Mouse (Mus musculus): ENCODE data around the gene Rec114.
A peak's percentile ranks its signal among the peaks of the same experiment; 100 is the strongest.

Gene Rec114

GRCm38 (mm10) chr9:58718964-58719363 lies 24.8 kb downstream of the Rec114 start:
- DNase-seq (ENCODE audit: low read depth, low spot score), result no peak

- DNase-seq (ENCODE audit: low read depth, low spot score), result no peak
These were observed 26.9 kb downstream of the Rec114 start for GRCm38 (mm10) chr9:58716886-58717285.

- no peak for DNase-seq (ENCODE audit: low read depth, low spot score)
These were observed 33.1 kb downstream of the Rec114 start for GRCm38 (mm10) chr9:58710642-58711041.

GRCm38 (mm10) chr9:58709939-58710338 lies 33.8 kb downstream of the Rec114 start:
- DNase-seq (ENCODE audit: low read depth, low spot score), result peak; percentile 80

- DNase-seq (ENCODE audit: low read depth, low spot score), result no peak
These were observed 36.0 kb downstream of the Rec114 start for GRCm38 (mm10) chr9:58707796-58708195.

- no peak for DNase-seq (ENCODE audit: low read depth, low spot score)
These were observed 37.7 kb downstream of the Rec114 start for GRCm38 (mm10) chr9:58706024-58706423.

GRCm38 (mm10) chr9:58703766-58704165 lies 40.0 kb downstream of the Rec114 start:
- DNase-seq (ENCODE audit: low read depth, low spot score), result no peak

- peak; percentile 19 for DNase-seq (ENCODE audit: low read depth, low spot score)
These were observed 42.0 kb downstream of the Rec114 start for GRCm38 (mm10) chr9:58701751-58702150.

- DNase-seq (ENCODE audit: low read depth, low spot score), result no peak
These were observed 45.3 kb downstream of the Rec114 start for GRCm38 (mm10) chr9:58698486-58698885.

- no peak for DNase-seq (ENCODE audit: low read depth, low spot score)
These were observed 52.3 kb downstream of the Rec114 start for GRCm38 (mm10) chr9:58691471-58691870.

GRCm38 (mm10) chr9:58690701-58691100 lies 53.1 kb downstream of the Rec114 start:
- no peak for DNase-seq (ENCODE audit: low read depth, low spot score)

GRCm38 (mm10) chr9:58688076-58688475 lies 55.7 kb downstream of the Rec114 start:
- no peak for DNase-seq (ENCODE audit: low read depth, low spot score)

GRCm38 (mm10) chr9:58685290-58685689 lies 58.5 kb downstream of the Rec114 start:
- DNase-seq (ENCODE audit: low read depth, low spot score), result no peak

GRCm38 (mm10) chr9:58683372-58683771 lies 60.4 kb downstream of the Rec114 start:
- no peak for DNase-seq (ENCODE audit: low read depth, low spot score)

GRCm38 (mm10) chr9:58682106-58682505 lies 61.7 kb downstream of the Rec114 start:
- no peak for DNase-seq (ENCODE audit: low read depth, low spot score)

GRCm38 (mm10) chr9:58681411-58681810 lies 62.4 kb downstream of the Rec114 start:
- DNase-seq (ENCODE audit: low read depth, low spot score), result no peak

- no peak for DNase-seq (ENCODE audit: low read depth, low spot score)
These were observed 68.4 kb downstream of the Rec114 start for GRCm38 (mm10) chr9:58675371-58675770.

GRCm38 (mm10) chr9:58674736-58675135 lies 69.0 kb downstream of the Rec114 start:
- DNase-seq (ENCODE audit: low read depth, low spot score), result no peak

GRCm38 (mm10) chr9:58672474-58672873 lies 71.3 kb downstream of the Rec114 start:
- DNase-seq (ENCODE audit: low read depth, low spot score), result peak; percentile 34

- no peak for DNase-seq (ENCODE audit: low read depth, low spot score)
These were observed 73.9 kb downstream of the Rec114 start for GRCm38 (mm10) chr9:58669819-58670218.

- DNase-seq (ENCODE audit: low read depth, low spot score), result no peak
These were observed 74.7 kb downstream of the Rec114 start for GRCm38 (mm10) chr9:58669071-58669470.

- DNase-seq (ENCODE audit: low read depth, low spot score), result no peak
These were observed 75.6 kb downstream of the Rec114 start for GRCm38 (mm10) chr9:58668171-58668570.

GRCm38 (mm10) chr9:58667244-58667643 lies 76.5 kb downstream of the Rec114 start:
- DNase-seq (ENCODE audit: low read depth, low spot score), result no peak

GRCm38 (mm10) chr9:58666191-58666590 lies 77.6 kb downstream of the Rec114 start:
- DNase-seq (ENCODE audit: low read depth, low spot score), result no peak
